ENCODE assay signal across 9 mouse cellular contexts in the genomic region with DNA sequence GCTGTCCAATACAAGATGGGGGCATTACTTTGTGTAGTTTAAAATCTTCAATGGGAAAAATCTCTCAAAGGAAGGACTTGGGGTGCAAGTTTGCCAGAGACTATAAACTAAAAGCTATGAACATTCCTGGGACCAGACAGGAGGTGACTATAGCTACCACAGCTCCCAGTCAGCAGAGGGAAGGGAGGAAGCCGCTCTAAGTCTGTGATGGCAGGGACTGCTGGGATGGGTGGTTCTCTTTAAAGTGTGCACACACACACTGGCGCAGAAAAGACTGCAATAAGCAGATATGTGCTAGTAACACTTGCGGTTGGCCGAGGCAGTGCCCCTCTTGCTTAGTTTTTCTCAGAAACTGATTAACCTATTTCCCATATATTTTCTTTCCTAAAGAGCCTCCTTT. TPM values are rescaled to one million over a fixed set of nuclear protein-coding genes. Genes with fewer than 3 reads are reported as not detected.
DNase-seq lines count a peak whose midpoint lies in the region; ATAC-seq lines count a peak whose summit lies in the region.
"Had no signal": no experiment of that assay in that cellular context is flagged by ENCODE, and none has a peak within 500 bp of the region (broad histone marks: within the 10 kb centered on the region; RNA-seq: fewer than 3 reads in every experiment).

No protein-coding gene starts in this region.

- no peak overlapping the region for H3K4me2 ChIP-seq in heart, embryonic 14.5 days (ENCODE audit: low read length)
- H3K4me2 ChIP-seq in heart, embryonic 11.5 days = no peak overlapping the region
- H3K4me2 ChIP-seq in midbrain, embryonic 14.5 days (ENCODE audit: low read length) = no peak overlapping the region
- no peak overlapping the region for H3K4me2 ChIP-seq in midbrain, embryonic 11.5 days
- H3K4me2 ChIP-seq in neural tube, embryonic 14.5 days (ENCODE audit: low read depth, low read length) = no peak overlapping the region
- H3K4me2 ChIP-seq: limb, embryonic 13.5 days had no signal

- no peaks in the 10 kb centered on the region for H3K9me3 ChIP-seq in heart, embryonic 14.5 days (ENCODE audit: control insufficient read depth, low read length)
- H3K9me3 ChIP-seq in heart, embryonic 11.5 days (replicated peaks; ENCODE audit: control insufficient read depth, low read length) = no peaks in the 10 kb centered on the region
- H3K9me3 ChIP-seq in midbrain, embryonic 14.5 days (ENCODE audit: control insufficient read depth, low read length) = no peaks in the 10 kb centered on the region
- H3K9me3 ChIP-seq in midbrain, embryonic 11.5 days (ENCODE audit: control insufficient read depth, low read length) = no peaks in the 10 kb centered on the region
- H3K9me3 ChIP-seq in neural tube, embryonic 14.5 days (ENCODE audit: control insufficient read depth, low read length) = no peaks in the 10 kb centered on the region
- H3K9me3 ChIP-seq: limb, embryonic 13.5 days had no signal

- H3K9ac ChIP-seq in heart, embryonic 14.5 days (ENCODE audit: low read length) = no peak overlapping the region
- no peak overlapping the region for H3K9ac ChIP-seq in heart, embryonic 11.5 days (ENCODE audit: low read depth, low read length)
- no peak overlapping the region for H3K9ac ChIP-seq in midbrain, embryonic 14.5 days (replicated peaks; ENCODE audit: low read length)
- H3K9ac ChIP-seq in midbrain, embryonic 11.5 days (ENCODE audit: low read length) = no peak overlapping the region
- no peak overlapping the region for H3K9ac ChIP-seq in neural tube, embryonic 14.5 days (replicated peaks; ENCODE audit: low read depth, low read length)
- H3K9ac ChIP-seq: limb, embryonic 13.5 days had no signal

- 88% methylated on average over 4 of the region's 4 CpGs for WGBS in heart, embryonic 14.5 days
- 87% methylated on average over 4 of the region's 4 CpGs for WGBS in heart, embryonic 11.5 days (ENCODE audit: insufficient replicate concordance)
- WGBS in midbrain, embryonic 14.5 days = 93% methylated on average over 4 of the region's 4 CpGs
- 91% methylated on average over 4 of the region's 4 CpGs for WGBS in midbrain, embryonic 11.5 days
- 79% methylated on average over 4 of the region's 4 CpGs for WGBS in neural tube, embryonic 14.5 days

- peak overlapping the region; percentile 52 to 58 for H3K27ac ChIP-seq in heart, embryonic 14.5 days (replicated peaks in 1 of 2; ENCODE audit: control insufficient read depth in 1 of 2, insufficient read depth in 1 of 2, low read depth in 2 of 2, low read length in 2 of 2)
- no peak overlapping the region for H3K27ac ChIP-seq in heart, embryonic 11.5 days (ENCODE audit: low read depth, low read length)
- H3K27ac ChIP-seq in midbrain, embryonic 14.5 days (replicated peaks; ENCODE audit: low read depth, low read length) = 0 out of 2 replicates have a peak overlapping the region, but pooled peaks have one; percentile 5
- no peak overlapping the region for H3K27ac ChIP-seq in midbrain, embryonic 11.5 days (ENCODE audit: low read depth, low read length)
- peak overlapping the region; percentile 49; the same call in 1 of the 2 replicates for H3K27ac ChIP-seq in neural tube, embryonic 14.5 days (ENCODE audit: low read depth, low read length)
- H3K27ac ChIP-seq: limb, embryonic 13.5 days had no signal

- H3K36me3 ChIP-seq in heart, embryonic 14.5 days (ENCODE audit: control insufficient read depth, insufficient read depth, low read length) = no peaks in the 10 kb centered on the region
- H3K36me3 ChIP-seq in heart, embryonic 11.5 days (ENCODE audit: control insufficient read depth, insufficient read depth, low read length) = no peaks in the 10 kb centered on the region
- no peaks in the 10 kb centered on the region for H3K36me3 ChIP-seq in midbrain, embryonic 14.5 days (ENCODE audit: control insufficient read depth, insufficient read depth, low read length)
- no peaks in the 10 kb centered on the region for H3K36me3 ChIP-seq in midbrain, embryonic 11.5 days (ENCODE audit: control insufficient read depth, insufficient read depth, low read length)
- H3K36me3 ChIP-seq in neural tube, embryonic 14.5 days (ENCODE audit: control insufficient read depth, insufficient read depth, low read length) = no peaks in the 10 kb centered on the region
- H3K36me3 ChIP-seq: limb, embryonic 13.5 days had no signal

- no peaks in the 10 kb centered on the region for H3K27me3 ChIP-seq in heart, embryonic 14.5 days (ENCODE audit: control insufficient read depth, insufficient read depth, low read length)
- H3K27me3 ChIP-seq in heart, embryonic 11.5 days (ENCODE audit: control insufficient read depth, insufficient read depth, low read length) = no peaks in the 10 kb centered on the region
- H3K27me3 ChIP-seq in midbrain, embryonic 14.5 days (ENCODE audit: control insufficient read depth, insufficient read depth, low read length) = no peaks in the 10 kb centered on the region
- no peaks in the 10 kb centered on the region for H3K27me3 ChIP-seq in midbrain, embryonic 11.5 days (ENCODE audit: control insufficient read depth, insufficient read depth, low read length)
- no peaks in the 10 kb centered on the region for H3K27me3 ChIP-seq in neural tube, embryonic 14.5 days (ENCODE audit: control insufficient read depth, insufficient read depth, low read length)
- H3K27me3 ChIP-seq: limb, embryonic 13.5 days had no signal

- ATAC-seq in heart, embryonic 14.5 days (ENCODE audit: insufficient number of reproducible peaks, insufficient read depth, low FRiP score, low read depth) = no peak
- ATAC-seq in heart, embryonic 11.5 days (replicated peaks; ENCODE audit: insufficient number of reproducible peaks, low FRiP score, low TSS enrichment) = no peak
- ATAC-seq in midbrain, embryonic 14.5 days (ENCODE audit: low FRiP score, low TSS enrichment) = no peak
- ATAC-seq in midbrain, embryonic 11.5 days (ENCODE audit: low FRiP score) = no peak
- ATAC-seq in neural tube, embryonic 14.5 days (ENCODE audit: low read depth) = peak; percentile 68
- ATAC-seq: CD4-positive, CD25-positive, alpha-beta regulatory T cell, adult 4 months had no signal

- no peak overlapping the region for H3K4me3 ChIP-seq in heart, embryonic 14.5 days (ENCODE audit: control insufficient read depth in 1 of 2, insufficient read depth in 1 of 2, low read depth in 1 of 2, low read length in 2 of 2)
- H3K4me3 ChIP-seq in heart, embryonic 11.5 days (ENCODE audit: low read depth, low read length) = no peak overlapping the region
- no peak overlapping the region for H3K4me3 ChIP-seq in midbrain, embryonic 14.5 days (replicated peaks; ENCODE audit: low read depth, low read length)
- no peak overlapping the region for H3K4me3 ChIP-seq in midbrain, embryonic 11.5 days (ENCODE audit: low read depth, low read length)
- H3K4me3 ChIP-seq in neural tube, embryonic 14.5 days (ENCODE audit: low read depth, low read length) = no peak overlapping the region
- H3K4me3 ChIP-seq: limb, embryonic 13.5 days had no signal

- DNase-seq in midbrain, embryonic 14.5 days = no peak
- DNase-seq in midbrain, embryonic 11.5 days (ENCODE audit: low spot score, missing footprints) = no peak
- peak; percentile 43 for DNase-seq in liver
- no peak for DNase-seq in thymus, postnatal 25 days

- peaks cover 28 to 44% of the 10 kb centered on the region in 2 experiments for H3K4me1 ChIP-seq in heart, embryonic 14.5 days (ENCODE audit: control insufficient read depth in 2 of 2, insufficient read depth in 2 of 2, low read length in 2 of 2)
- peaks cover 23% of the 10 kb centered on the region for H3K4me1 ChIP-seq in heart, embryonic 11.5 days (ENCODE audit: control insufficient read depth, insufficient read depth, low read length)
- H3K4me1 ChIP-seq in midbrain, embryonic 14.5 days (ENCODE audit: control insufficient read depth, insufficient read depth, low read length) = no peaks in the 10 kb centered on the region
- H3K4me1 ChIP-seq in midbrain, embryonic 11.5 days (ENCODE audit: control insufficient read depth, insufficient read depth, low read length) = no peaks in the 10 kb centered on the region
- H3K4me1 ChIP-seq in neural tube, embryonic 14.5 days (ENCODE audit: control insufficient read depth, insufficient read depth, low read length) = peaks cover 12% of the 10 kb centered on the region

RNA-seq across cellular contexts. Expression of a gene that starts 27.6 kb away (rescaled TPM):
- polyA plus RNA-seq in heart, embryonic 14.5 days (2014; fragmentation: Nextera tagmentation; extraction: Ambion mirVana) = 16.2 and 18.5 TPM in 2 replicates
- polyA plus RNA-seq in heart, embryonic 11.5 days (2014; fragmentation: Nextera tagmentation; extraction: Ambion mirVana) = 13.4 and 14.2 TPM in 2 replicates
- polyA plus RNA-seq in midbrain, embryonic 14.5 days (2014; fragmentation: Nextera tagmentation; extraction: Ambion mirVana) = 11.7 and 14.0 TPM in 2 replicates
- polyA plus RNA-seq in midbrain, embryonic 11.5 days (2014; fragmentation: Nextera tagmentation; extraction: Ambion mirVana) = 7.9 and 9.2 TPM in 2 replicates
- 17.2 and 23.2 TPM in 2 replicates for polyA plus RNA-seq in neural tube, embryonic 14.5 days (2014; fragmentation: Nextera tagmentation; extraction: Ambion mirVana)

Comparison
In these comparisons a context has a peak if more than half of its experiments do, and no peak if none do; other contexts are left out.
1. H3K27ac ChIP-seq: peak in heart, embryonic 14.5 days (2 of 2), midbrain, embryonic 14.5 days (single experiment) and neural tube, embryonic 14.5 days (single experiment); none in heart, embryonic 11.5 days (single experiment) and midbrain, embryonic 11.5 days (single experiment).